Mouse (Mus musculus) cerebellum, adult 2 months (tissue): ENCODE data around the gene Whrn.

Experiments
- CTCF ChIP-seq: fragments of 200-500 bp; IDR thresholded peaks from 2 replicates; pipeline ENCODE4 v1.5.1; 2011; ENCODE audit warnings: low read depth, mild to moderate bottlenecking, control low read depth, low read length, moderate library complexity, borderline replicate concordance; ENCODE audit not compliant: insufficient read depth
- POLR2A ChIP-seq: fragments of 200-500 bp; IDR thresholded peaks from 2 replicates; pipeline ENCODE4 v1.6.1; 2011; ENCODE audit warnings: low read length, control low read depth, borderline replicate concordance; ENCODE audit not compliant: insufficient read depth

- TF ChIP-seq CTCF (no peak), POLR2A (no peak)
Observed at GRCm38 (mm10) chr4:63375367-63375766, 120.4 kb downstream of the Whrn start.
